ENCODE assay signal across 13 mouse cellular contexts in the genomic region with DNA sequence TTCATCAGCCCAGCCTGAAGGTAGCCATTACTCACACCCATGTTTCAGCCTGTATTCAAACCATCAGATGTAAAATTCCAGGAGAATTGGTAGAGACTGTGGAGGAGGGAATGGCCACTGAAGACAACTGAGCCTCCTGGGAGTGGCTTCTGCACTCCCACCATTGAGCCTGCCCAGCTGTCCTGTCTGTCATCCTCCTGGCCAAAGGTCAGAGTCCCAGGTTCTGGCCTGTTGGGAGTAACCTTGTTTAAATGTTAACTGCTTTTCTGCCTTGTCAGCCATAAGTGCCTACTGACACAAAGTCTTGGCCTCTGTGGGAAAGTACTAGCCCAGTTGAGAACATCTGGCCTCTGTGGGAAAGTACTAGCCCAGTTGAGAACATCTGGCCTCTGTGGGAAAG.
"Had no signal": no experiment of that assay in that cellular context is flagged by ENCODE, and none has a peak within 500 bp of the region (broad histone marks: within the 10 kb centered on the region; RNA-seq: fewer than 3 reads in every experiment).

No protein-coding gene starts in this region.

- H3K4me1 ChIP-seq: liver, embryonic 15.5 days; midbrain, embryonic 15.5 days had no signal

- H3K9me3 ChIP-seq: liver, embryonic 15.5 days; midbrain, embryonic 15.5 days had no signal

- H3K4me3 ChIP-seq: limb, embryonic 13.5 days; liver, embryonic 15.5 days; megakaryocyte, embryonic 14.5 days; midbrain, embryonic 15.5 days had no signal

- H3K9ac ChIP-seq: limb, embryonic 13.5 days; liver, embryonic 15.5 days; lung, embryonic 14.5 days; midbrain, embryonic 15.5 days had no signal

- H3K27ac ChIP-seq: limb, embryonic 13.5 days; liver, embryonic 15.5 days; macrophage; midbrain, embryonic 15.5 days had no signal

- H3K36me3 ChIP-seq: limb, embryonic 13.5 days; liver, embryonic 15.5 days; midbrain, embryonic 15.5 days had no signal

- DNase-seq: left cerebral cortex, postnatal 4 days; lung, embryonic 14.5 days; lung, postnatal 10 days; right cerebral cortex, postnatal 25 days; thymus, postnatal 36 days had no signal

- H3K4me2 ChIP-seq: limb, embryonic 13.5 days; liver, embryonic 11.5 days; liver, embryonic 15.5 days; lung, embryonic 14.5 days; midbrain, embryonic 11.5 days; midbrain, embryonic 15.5 days had no signal

- H3K27me3 ChIP-seq: limb, embryonic 13.5 days; liver, embryonic 15.5 days; midbrain, embryonic 15.5 days had no signal

- ATAC-seq: intestine, postnatal 0 days; midbrain, embryonic 15.5 days had no signal
